Mouse (Mus musculus): ENCODE data around the gene Usp9x.

DNA sequence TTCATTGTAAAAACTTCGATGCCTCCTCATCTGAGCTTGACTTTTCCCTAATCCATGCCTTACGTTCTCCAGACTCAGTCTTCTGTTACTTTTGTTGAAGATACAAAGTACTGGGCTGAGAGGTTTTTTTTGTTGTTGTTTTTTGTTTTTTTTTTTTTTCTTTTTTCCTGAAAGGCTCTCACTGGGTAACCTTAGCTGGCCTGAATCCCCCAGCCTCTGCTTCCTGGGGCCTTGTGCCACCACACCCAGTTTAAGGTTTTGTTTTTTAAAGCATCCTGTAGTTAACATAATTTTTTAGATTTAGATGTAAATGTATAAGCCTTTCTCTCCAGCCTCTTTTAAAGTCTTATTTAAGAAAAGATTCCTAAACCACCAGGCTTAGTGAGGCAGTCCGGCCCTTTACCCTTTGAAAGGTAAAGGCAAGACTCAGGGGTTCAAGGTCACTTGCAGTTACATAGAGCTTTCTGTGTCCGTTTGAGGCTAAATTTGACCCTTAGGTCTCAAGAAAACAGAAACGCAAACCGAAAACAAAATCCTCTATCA is 24.3 kb upstream of the Usp9x start:
- TF ChIP-seq CTCF (IDR thresholded peaks at IDR 0.05; ENCODE audit: borderline replicate concordance, insufficient read depth, low read length) (no peak), POLR2A (IDR thresholded peaks at IDR 0.05; ENCODE audit: low read depth, low read length) (no peak)
